Mouse (Mus musculus) adrenal gland, postnatal 36 days (tissue): ENCODE measurements around the gene Foxk1. TPM values are rescaled to one million over a fixed set of nuclear protein-coding genes. Genes with fewer than 3 reads are reported as not detected.

ENCODE experiments used
- DNase-seq, 2 experiments: peaks; one replicate each; pipeline ENCODE4 v3.0.0; 2021; ENCODE audit warnings: mixed read lengths in 1 of 2
- total RNA-seq, 2 experiments: library from RNA; stranded (reverse); gene quantifications; 2 replicates each; pipeline ENCODE4 v1.2.3; 2021

Gene Foxk1
- total RNA-seq, 2 experiments from 2014 or later: 21.3 to 22.3 TPM

GRCm38 (mm10) chr5:142387716-142388115, 13.6 kb upstream of the Foxk1 start:
- DNase-seq: no peak

GRCm38 (mm10) chr5:142391691-142392090, 9.6 kb upstream of the Foxk1 start:
- no peak for DNase-seq

GRCm38 (mm10) chr5:142394602-142395252, 6.6 kb upstream of the Foxk1 start:
- no peak for DNase-seq

- DNase-seq: no peak
These were observed 5.4 kb upstream of the Foxk1 start for GRCm38 (mm10) chr5:142395909-142396308.

- DNase-seq: peak; percentile 47 to 59
These were observed 965 bp upstream of the Foxk1 start for GRCm38 (mm10) chr5:142400181-142400883.

GRCm38 (mm10) chr5:142401641-142402625, 636 bp downstream of the Foxk1 start:
- DNase-seq: peak; percentile 42 to 51

GRCm38 (mm10) chr5:142403694-142404093, 2.4 kb downstream of the Foxk1 start:
- no peak for DNase-seq

- no peak for DNase-seq
These were observed 3.0 kb downstream of the Foxk1 start for GRCm38 (mm10) chr5:142404307-142404706.

- no peak for DNase-seq
These were observed 4.1 kb downstream of the Foxk1 start for GRCm38 (mm10) chr5:142405426-142405825.

- DNase-seq: no peak
These were observed 5.1 kb downstream of the Foxk1 start for GRCm38 (mm10) chr5:142406401-142406800.

- peak in 1 of 2 experiments; percentile 57 for DNase-seq
These were observed 5.6 kb downstream of the Foxk1 start for GRCm38 (mm10) chr5:142406937-142407336.

- no peak for DNase-seq
These were observed 6.1 kb downstream of the Foxk1 start for GRCm38 (mm10) chr5:142407381-142407780.

GRCm38 (mm10) chr5:142409169-142409568, 7.9 kb downstream of the Foxk1 start:
- DNase-seq: no peak

- DNase-seq: no peak
These were observed 9.1 kb downstream of the Foxk1 start for GRCm38 (mm10) chr5:142410348-142410747.

GRCm38 (mm10) chr5:142412678-142413385, 11.5 kb downstream of the Foxk1 start:
- peak; percentile 52 to 71 for DNase-seq

GRCm38 (mm10) chr5:142413723-142414445, 12.6 kb downstream of the Foxk1 start:
- no peak for DNase-seq

GRCm38 (mm10) chr5:142415401-142415800, 14.1 kb downstream of the Foxk1 start:
- DNase-seq: no peak

- no peak for DNase-seq
These were observed 14.9 kb downstream of the Foxk1 start for GRCm38 (mm10) chr5:142416070-142416775.

- DNase-seq: no peak
These were observed 15.8 kb downstream of the Foxk1 start for GRCm38 (mm10) chr5:142417104-142417503.

- DNase-seq: no peak
These were observed 16.6 kb downstream of the Foxk1 start for GRCm38 (mm10) chr5:142417876-142418275.
